In genomic region chr7:115952235-115952634, GRCm38 (mm10) we compare ENCODE assay signal across 26 mouse cellular contexts.
DNase-seq lines count a peak whose midpoint lies in the region; ATAC-seq lines count a peak whose summit lies in the region.
"Had no signal": no experiment of that assay in that cellular context is flagged by ENCODE, and none has a peak within 500 bp of the region (broad histone marks: within the 10 kb centered on the region; RNA-seq: fewer than 3 reads in every experiment).

No protein-coding gene starts in this region.

- no peak overlapping the region for H3K9ac ChIP-seq in heart, embryonic 13.5 days
- H3K9ac ChIP-seq in liver, embryonic 15.5 days = peak overlapping the region; percentile 17; the same call in 1 of the 2 replicates
- no peak overlapping the region for H3K9ac ChIP-seq in forebrain, embryonic 16.5 days (replicated peaks; ENCODE audit: low read depth, low read length)
- H3K9ac ChIP-seq: forebrain, embryonic 15.5 days; hindbrain, embryonic 14.5 days; midbrain, embryonic 15.5 days; neural tube, embryonic 13.5 days had no signal

- intact Hi-C loops in heart, postnatal 10 days (cut with DNase I) = loop anchor here (10.0 kb wide), 1 partner anchor 737 kb away; no protein-coding TSS in a partner anchor
- intact Hi-C loops in left cerebral cortex, postnatal 14 days (cut with DNase I) = no loop called here

- no peak overlapping the region for H3K4me2 ChIP-seq in heart, embryonic 13.5 days
- H3K4me2 ChIP-seq in liver, embryonic 15.5 days = peak overlapping the region; percentile 45
- no peak overlapping the region for H3K4me2 ChIP-seq in forebrain, embryonic 16.5 days (ENCODE audit: low read length)
- H3K4me2 ChIP-seq: forebrain, embryonic 15.5 days; hindbrain, embryonic 14.5 days; midbrain, embryonic 15.5 days; neural tube, embryonic 13.5 days had no signal

- H3K9me3 ChIP-seq in heart, embryonic 13.5 days = no peaks in the 10 kb centered on the region
- no peaks in the 10 kb centered on the region for H3K9me3 ChIP-seq in liver, embryonic 15.5 days (replicated peaks)
- no peaks in the 10 kb centered on the region for H3K9me3 ChIP-seq in forebrain, embryonic 16.5 days (ENCODE audit: control insufficient read depth, low read length)
- H3K9me3 ChIP-seq: forebrain, embryonic 15.5 days; limb, embryonic 10.5 days; midbrain, embryonic 15.5 days; neural tube, embryonic 13.5 days had no signal

- H3K4me3 ChIP-seq in heart, embryonic 13.5 days = no peak overlapping the region
- no peak overlapping the region for H3K4me3 ChIP-seq in liver, embryonic 15.5 days (replicated peaks)
- H3K4me3 ChIP-seq in forebrain, embryonic 16.5 days (replicated peaks; ENCODE audit: low read length) = no peak overlapping the region
- H3K4me3 ChIP-seq: forebrain, embryonic 15.5 days; limb, embryonic 10.5 days; midbrain, embryonic 15.5 days; neural tube, embryonic 13.5 days had no signal

- ATAC-seq in heart, embryonic 13.5 days (ENCODE audit: extremely low read depth, insufficient number of reproducible peaks, low FRiP score, low TSS enrichment) = no peak
- ATAC-seq in erythroid progenitor cell, adult 5-6 weeks (replicated peaks; ENCODE audit: low FRiP score, poor library complexity, severe bottlenecking) = peak; percentile 83
- peak; percentile 90 for ATAC-seq in liver, embryonic 15.5 days (ENCODE audit: insufficient read depth)
- no peak for ATAC-seq in forebrain, embryonic 16.5 days
- ATAC-seq: CD4-positive, CD25-positive, alpha-beta regulatory T cell, adult 4 months; forebrain, embryonic 15.5 days; inflammation-experienced regulatory T-cells, adult 6 months; midbrain, embryonic 15.5 days had no signal

- no peaks in the 10 kb centered on the region for H3K27me3 ChIP-seq in heart, embryonic 13.5 days (replicated peaks)
- no peaks in the 10 kb centered on the region for H3K27me3 ChIP-seq in liver, embryonic 15.5 days
- H3K27me3 ChIP-seq in forebrain, embryonic 16.5 days (replicated peaks; ENCODE audit: control insufficient read depth, insufficient read depth, low read length) = no peaks in the 10 kb centered on the region
- H3K27me3 ChIP-seq: forebrain, embryonic 15.5 days; midbrain, embryonic 15.5 days; neural tube, embryonic 13.5 days had no signal

- H3K27ac ChIP-seq in heart, embryonic 13.5 days (replicated peaks) = 0 out of 2 replicates have a peak overlapping the region, but pooled peaks have one; percentile 20
- peak overlapping the region; percentile 85 for H3K27ac ChIP-seq in liver, embryonic 15.5 days (replicated peaks)
- H3K27ac ChIP-seq in forebrain, embryonic 16.5 days (ENCODE audit: low read length) = no peak overlapping the region
- H3K27ac ChIP-seq: forebrain, embryonic 15.5 days; hindbrain, embryonic 14.5 days; kidney, postnatal 0 days; limb, embryonic 10.5 days; midbrain, embryonic 15.5 days; neural tube, embryonic 13.5 days had no signal

- WGBS in heart, embryonic 13.5 days = 27% methylated on average over 3 of the region's 3 CpGs
- WGBS in liver, embryonic 15.5 days (ENCODE audit: insufficient replicate concordance) = 11% methylated on average over 3 of the region's 3 CpGs
- 71% methylated on average over 3 of the region's 3 CpGs for WGBS in forebrain, embryonic 16.5 days

- peaks cover 26% of the 10 kb centered on the region for H3K4me1 ChIP-seq in heart, embryonic 13.5 days
- H3K4me1 ChIP-seq in liver, embryonic 15.5 days (replicated peaks) = peaks cover 34% of the 10 kb centered on the region
- no peaks in the 10 kb centered on the region for H3K4me1 ChIP-seq in forebrain, embryonic 16.5 days (replicated peaks; ENCODE audit: control insufficient read depth, insufficient read depth, low read length)
- H3K4me1 ChIP-seq: forebrain, embryonic 15.5 days; limb, embryonic 10.5 days; midbrain, embryonic 15.5 days; neural tube, embryonic 13.5 days had no signal

- no peaks in the 10 kb centered on the region for H3K36me3 ChIP-seq in heart, embryonic 13.5 days
- H3K36me3 ChIP-seq in liver, embryonic 15.5 days (replicated peaks) = no peaks in the 10 kb centered on the region
- no peaks in the 10 kb centered on the region for H3K36me3 ChIP-seq in forebrain, embryonic 16.5 days (ENCODE audit: control insufficient read depth, insufficient read depth)
- H3K36me3 ChIP-seq: forebrain, embryonic 15.5 days; limb, embryonic 10.5 days; midbrain, embryonic 15.5 days; neural tube, embryonic 13.5 days had no signal

- no peak for DNase-seq in heart, postnatal 10 days
- DNase-seq in c-Kit-negative CD71-positive TER-119-positive erythroid progenitor cells, embryonic 14.5 days (ENCODE audit: low read depth, low spot score) = peak; percentile 40
- DNase-seq in left cerebral cortex, postnatal 14 days (ENCODE audit: low spot score in 2 of 2) = no peak
- DNase-seq in adrenal gland, adult 2 months = no peak
- DNase-seq: adrenal gland, postnatal 25 days; cerebellum, adult 18-20 months; cerebellum, postnatal 25 days; gastrocnemius, postnatal 14 days; heart, postnatal 4 days; kidney, adult 18-20 months; lung, postnatal 10 days; right cerebral cortex, postnatal 4 days; thymus, adult 18-20 months; thymus, postnatal 36 days had no signal

Comparison
In these comparisons a context has a peak if more than half of its experiments do, and no peak if none do; other contexts are left out.
1. ATAC-seq: peak in erythroid progenitor cell, adult 5-6 weeks (single experiment) and liver, embryonic 15.5 days (single experiment); none in heart, embryonic 13.5 days (single experiment) and forebrain, embryonic 16.5 days (single experiment).